Comparison of ENCODE assay signal across 13 mouse cellular contexts in genomic region chr6:136852348-136852747, GRCm38 (mm10). TPM values are rescaled to one million over a fixed set of nuclear protein-coding genes. Genes with fewer than 3 reads are reported as not detected.
DNase-seq lines count a peak whose midpoint lies in the region; ATAC-seq and TF ChIP-seq lines count a peak whose summit lies in the region.
"Had no signal": no experiment of that assay in that cellular context is flagged by ENCODE, and none has a peak within 500 bp of the region (broad histone marks: within the 10 kb centered on the region; RNA-seq: fewer than 3 reads in every experiment).

No protein-coding gene starts in this region.

- 0 out of 2 replicates have a peak, but pooled peaks cover 4% of the 10 kb centered on the region for H3K4me1 ChIP-seq in forebrain, embryonic 15.5 days
- no peaks in the 10 kb centered on the region for H3K4me1 ChIP-seq in forebrain, embryonic 16.5 days (replicated peaks; ENCODE audit: control insufficient read depth, insufficient read depth, low read length)
- peaks cover 21% of the 10 kb centered on the region for H3K4me1 ChIP-seq in lung, embryonic 16.5 days (replicated peaks; ENCODE audit: control insufficient read depth, insufficient read depth, low read length)
- H3K4me1 ChIP-seq in kidney, embryonic 15.5 days: peaks cover 33% of the 10 kb centered on the region
- peaks cover 25% of the 10 kb centered on the region for H3K4me1 ChIP-seq in liver, postnatal 0 days (ENCODE audit: insufficient read depth)

- ATAC-seq in forebrain, embryonic 15.5 days (replicated peaks): no peak
- ATAC-seq in forebrain, embryonic 16.5 days: no peak
- no peak for ATAC-seq in lung, embryonic 16.5 days (ENCODE audit: low read depth)
- no peak; the same call in 1 of the 2 replicates for ATAC-seq in kidney, embryonic 15.5 days (replicated peaks; ENCODE audit: low FRiP score)
- no peak for ATAC-seq in liver, postnatal 0 days
- ATAC-seq: activated CD4-positive, CD25-positive, alpha-beta regulatory T cell, adult 4 months had no signal

- H3K9me3 ChIP-seq in forebrain, embryonic 15.5 days: no peaks in the 10 kb centered on the region
- no peaks in the 10 kb centered on the region for H3K9me3 ChIP-seq in forebrain, embryonic 16.5 days (ENCODE audit: control insufficient read depth, low read length)
- H3K9me3 ChIP-seq in lung, embryonic 16.5 days (ENCODE audit: control insufficient read depth, low read length): no peaks in the 10 kb centered on the region
- H3K9me3 ChIP-seq in kidney, embryonic 15.5 days (replicated peaks): no peaks in the 10 kb centered on the region
- H3K9me3 ChIP-seq in liver, postnatal 0 days (ENCODE audit: low read length): no peaks in the 10 kb centered on the region
- H3K9me3 ChIP-seq: lung, embryonic 15.5 days had no signal

- DNase-seq in lung, postnatal 36 days: no peak
- no peak for DNase-seq in liver, postnatal 0 days
- no peak for DNase-seq in right cerebral cortex, adult 2 months (ENCODE audit: low spot score in 2 of 2)
- no peak for DNase-seq in thymus, postnatal 36 days
- DNase-seq: cerebellum, postnatal 36 days; gastrocnemius, postnatal 36 days; right cerebral cortex, postnatal 25 days had no signal

- no peaks in the 10 kb centered on the region for H3K36me3 ChIP-seq in forebrain, embryonic 15.5 days
- H3K36me3 ChIP-seq in forebrain, embryonic 16.5 days (ENCODE audit: control insufficient read depth, insufficient read depth): no peaks in the 10 kb centered on the region
- H3K36me3 ChIP-seq in lung, embryonic 16.5 days (ENCODE audit: control insufficient read depth, insufficient read depth, low read length): no peaks in the 10 kb centered on the region
- H3K36me3 ChIP-seq in kidney, embryonic 15.5 days: no peaks in the 10 kb centered on the region
- H3K36me3 ChIP-seq in liver, postnatal 0 days (replicated peaks; ENCODE audit: insufficient read depth, low read length): peaks cover 22% of the 10 kb centered on the region
- H3K36me3 ChIP-seq: lung, embryonic 15.5 days had no signal

- no peak for TF ChIP-seq CTCF in liver, postnatal 0 days (IDR thresholded peaks at IDR 0.05; ENCODE audit: low read depth)

- H3K27ac ChIP-seq in forebrain, embryonic 15.5 days (replicated peaks): 0 out of 2 replicates have a peak overlapping the region, but pooled peaks have one; percentile 21
- H3K27ac ChIP-seq in forebrain, embryonic 16.5 days (ENCODE audit: low read length): no peak overlapping the region
- peak overlapping the region; percentile 28; the same call in 1 of the 2 replicates for H3K27ac ChIP-seq in lung, embryonic 16.5 days (ENCODE audit: low read length)
- H3K27ac ChIP-seq in kidney, embryonic 15.5 days: peak overlapping the region; percentile 81
- peak overlapping the region; percentile 31; the same call in 1 of the 2 replicates for H3K27ac ChIP-seq in liver, postnatal 0 days (ENCODE audit: low read depth)
- H3K27ac ChIP-seq: lung, embryonic 15.5 days had no signal

- no peak for TF ChIP-seq EP300 in liver, postnatal 0 days (IDR thresholded peaks at IDR 0.05; ENCODE audit: low read depth)

- no peak overlapping the region for H3K4me3 ChIP-seq in forebrain, embryonic 15.5 days
- no peak overlapping the region for H3K4me3 ChIP-seq in forebrain, embryonic 16.5 days (replicated peaks; ENCODE audit: low read length)
- H3K4me3 ChIP-seq in lung, embryonic 16.5 days (ENCODE audit: low read length): no peak overlapping the region
- no peak overlapping the region for H3K4me3 ChIP-seq in kidney, embryonic 15.5 days (replicated peaks)
- no peak overlapping the region for H3K4me3 ChIP-seq in liver, postnatal 0 days (ENCODE audit: low read depth, low read length)
- H3K4me3 ChIP-seq: lung, embryonic 15.5 days had no signal

- H3K4me2 ChIP-seq in forebrain, embryonic 15.5 days (replicated peaks): no peak overlapping the region
- no peak overlapping the region for H3K4me2 ChIP-seq in forebrain, embryonic 16.5 days (ENCODE audit: low read length)
- no peak overlapping the region for H3K4me2 ChIP-seq in lung, embryonic 16.5 days (ENCODE audit: low read depth, low read length)
- no peak overlapping the region for H3K4me2 ChIP-seq in kidney, embryonic 15.5 days
- 0 out of 2 replicates have a peak overlapping the region, but pooled peaks have one; percentile 39 for H3K4me2 ChIP-seq in liver, postnatal 0 days (ENCODE audit: low read depth, low read length)
- H3K4me2 ChIP-seq: lung, embryonic 15.5 days had no signal

- WGBS in forebrain, embryonic 15.5 days: 80% methylated on average over 4 of the region's 4 CpGs
- WGBS in forebrain, embryonic 16.5 days: 77% methylated on average over 4 of the region's 4 CpGs
- WGBS in lung, embryonic 16.5 days: 69% methylated on average over 4 of the region's 4 CpGs
- WGBS in kidney, embryonic 15.5 days: 74% methylated on average over 4 of the region's 4 CpGs
- WGBS in liver, postnatal 0 days (ENCODE audit: insufficient replicate concordance): 68% methylated on average over 4 of the region's 4 CpGs

- no peaks in the 10 kb centered on the region for H3K27me3 ChIP-seq in forebrain, embryonic 15.5 days
- no peaks in the 10 kb centered on the region for H3K27me3 ChIP-seq in forebrain, embryonic 16.5 days (replicated peaks; ENCODE audit: control insufficient read depth, insufficient read depth, low read length)
- no peaks in the 10 kb centered on the region for H3K27me3 ChIP-seq in lung, embryonic 16.5 days (ENCODE audit: control insufficient read depth, insufficient read depth, low read depth, low read length)
- H3K27me3 ChIP-seq in kidney, embryonic 15.5 days: no peaks in the 10 kb centered on the region
- no peaks in the 10 kb centered on the region for H3K27me3 ChIP-seq in liver, postnatal 0 days (ENCODE audit: insufficient read depth, low read length)
- H3K27me3 ChIP-seq: lung, embryonic 15.5 days had no signal

- H3K9ac ChIP-seq in forebrain, embryonic 15.5 days (replicated peaks): no peak overlapping the region
- H3K9ac ChIP-seq in forebrain, embryonic 16.5 days (replicated peaks; ENCODE audit: low read depth, low read length): no peak overlapping the region
- H3K9ac ChIP-seq in lung, embryonic 16.5 days (ENCODE audit: low read length): no peak overlapping the region
- no peak overlapping the region for H3K9ac ChIP-seq in kidney, embryonic 15.5 days
- H3K9ac ChIP-seq in liver, postnatal 0 days (replicated peaks): no peak overlapping the region
- H3K9ac ChIP-seq: lung, embryonic 15.5 days had no signal

RNA-seq across cellular contexts. Expression of gene Art4, which starts 5.2 kb away (rescaled TPM):
- polyA plus RNA-seq in forebrain, embryonic 15.5 days (2015; fragmentation: Nextera tagmentation; extraction: Ambion mirVana): 0.06 TPM in 1 of 2 replicates, not detected in the other
- polyA plus RNA-seq in forebrain, embryonic 16.5 days (2015; fragmentation: Nextera tagmentation; extraction: Ambion mirVana): 0.08 and 0.09 TPM in 2 replicates
- 7.1 and 7.8 TPM in 2 replicates for polyA plus RNA-seq in lung, embryonic 16.5 days (2015; fragmentation: Nextera tagmentation; extraction: Ambion mirVana)
- polyA plus RNA-seq in kidney, embryonic 15.5 days (2015; fragmentation: Nextera tagmentation; extraction: Ambion mirVana): 5.2 and 5.9 TPM in 2 replicates
- 10.6 and 11.1 TPM in 2 replicates for polyA plus RNA-seq in liver, postnatal 0 days (2015; fragmentation: Nextera tagmentation; extraction: Ambion mirVana)

RNA-seq across cellular contexts. Expression of gene Smco3, which starts 17.1 kb away (rescaled TPM):
- 0.18 TPM in 1 of 2 replicates, not detected in the other for polyA plus RNA-seq in forebrain, embryonic 15.5 days (2015; fragmentation: Nextera tagmentation; extraction: Ambion mirVana)
- 0.54 and 0.91 TPM in 2 replicates for polyA plus RNA-seq in forebrain, embryonic 16.5 days (2015; fragmentation: Nextera tagmentation; extraction: Ambion mirVana)
- polyA plus RNA-seq in lung, embryonic 16.5 days (2015; fragmentation: Nextera tagmentation; extraction: Ambion mirVana): 3.3 and 3.5 TPM in 2 replicates
- polyA plus RNA-seq in kidney, embryonic 15.5 days (2015; fragmentation: Nextera tagmentation; extraction: Ambion mirVana): 1.7 and 2.3 TPM in 2 replicates
- not detected in 2 replicates for polyA plus RNA-seq in liver, postnatal 0 days (2015; fragmentation: Nextera tagmentation; extraction: Ambion mirVana)
- polyA plus RNA-seq: activated CD4-positive, CD25-positive, alpha-beta regulatory T cell, adult 4 months had no signal

RNA-seq across cellular contexts. Expression of gene Mgp, which starts 23.3 kb away (rescaled TPM):
- polyA plus RNA-seq in forebrain, embryonic 15.5 days (2015; fragmentation: Nextera tagmentation; extraction: Ambion mirVana): 7.2 and 8.8 TPM in 2 replicates
- polyA plus RNA-seq in forebrain, embryonic 16.5 days (2015; fragmentation: Nextera tagmentation; extraction: Ambion mirVana): 8.2 and 22.7 TPM in 2 replicates
- polyA plus RNA-seq in lung, embryonic 16.5 days (2015; fragmentation: Nextera tagmentation; extraction: Ambion mirVana): 1,118 and 1,160 TPM in 2 replicates
- 210 and 216 TPM in 2 replicates for polyA plus RNA-seq in kidney, embryonic 15.5 days (2015; fragmentation: Nextera tagmentation; extraction: Ambion mirVana)
- 4.5 and 6.2 TPM in 2 replicates for polyA plus RNA-seq in liver, postnatal 0 days (2015; fragmentation: Nextera tagmentation; extraction: Ambion mirVana)
- polyA plus RNA-seq: activated CD4-positive, CD25-positive, alpha-beta regulatory T cell, adult 4 months had no signal

RNA-seq across cellular contexts. Expression of gene Wbp11, which starts 24.3 kb away (rescaled TPM):
- 79.0 and 82.5 TPM in 2 replicates for polyA plus RNA-seq in forebrain, embryonic 15.5 days (2015; fragmentation: Nextera tagmentation; extraction: Ambion mirVana)
- polyA plus RNA-seq in forebrain, embryonic 16.5 days (2015; fragmentation: Nextera tagmentation; extraction: Ambion mirVana): 79.2 and 82.3 TPM in 2 replicates
- polyA plus RNA-seq in lung, embryonic 16.5 days (2015; fragmentation: Nextera tagmentation; extraction: Ambion mirVana): 91.1 and 107 TPM in 2 replicates
- 112 and 120 TPM in 2 replicates for polyA plus RNA-seq in kidney, embryonic 15.5 days (2015; fragmentation: Nextera tagmentation; extraction: Ambion mirVana)
- 32.8 and 33.8 TPM in 2 replicates for polyA plus RNA-seq in liver, postnatal 0 days (2015; fragmentation: Nextera tagmentation; extraction: Ambion mirVana)

RNA-seq across cellular contexts. Expression of gene BC049715, which starts 24.9 kb away (rescaled TPM):
- 0.93 and 1.1 TPM in 2 replicates for polyA plus RNA-seq in forebrain, embryonic 15.5 days (2015; fragmentation: Nextera tagmentation; extraction: Ambion mirVana)
- polyA plus RNA-seq in forebrain, embryonic 16.5 days (2015; fragmentation: Nextera tagmentation; extraction: Ambion mirVana): 1.0 and 1.4 TPM in 2 replicates
- polyA plus RNA-seq in lung, embryonic 16.5 days (2015; fragmentation: Nextera tagmentation; extraction: Ambion mirVana): 0.87 and 1.7 TPM in 2 replicates
- 2.1 and 2.8 TPM in 2 replicates for polyA plus RNA-seq in kidney, embryonic 15.5 days (2015; fragmentation: Nextera tagmentation; extraction: Ambion mirVana)
- polyA plus RNA-seq in liver, postnatal 0 days (2015; fragmentation: Nextera tagmentation; extraction: Ambion mirVana): 0.44 and 0.99 TPM in 2 replicates
